Mouse (Mus musculus) kidney, adult 2 months (tissue): Measurements from ENCODE around the gene Gpr156.

ENCODE experiments used
- CTCF ChIP-seq: fragments of 200-500 bp; conservative IDR thresholded peaks from 2 replicates; pipeline ENCODE4 v1.5.1; 2011; ENCODE audit warnings: low read depth, mild to moderate bottlenecking, control low read depth, low read length, moderate library complexity, mixed read lengths; ENCODE audit not compliant: insufficient read depth, insufficient read length
- POLR2A ChIP-seq: fragments of 200-500 bp; IDR thresholded peaks from one replicate; pipeline ENCODE4 v1.6.1; 2011; ENCODE audit warnings: low read depth, low read length, control low read depth

- TF ChIP-seq CTCF: no peak
- no peak for TF ChIP-seq POLR2A
These were observed 55.2 kb downstream of the Gpr156 start for GRCm38 (mm10) chr16:37971522-37971921.
